Mouse (Mus musculus) hindbrain, embryonic 13.5 days (tissue): ENCODE results near the gene Retreg2. TPM values are rescaled to one million over a fixed set of nuclear protein-coding genes. Genes with fewer than 3 reads are reported as not detected.

ENCODE experiments used
- ATAC-seq: fragments of 200-750 bp; cut with Nextera tagmentation; 2 replicates; pipeline ENCODE4 v1.8.0; 2017; ENCODE audit warnings: moderate TSS enrichment; ENCODE audit not compliant: low FRiP score
- H3K27ac ChIP-seq: fragments of 300-500 bp; sonication (generic); 2 replicates; pipeline ENCODE4 v1.5.1; 2015; ENCODE audit warnings: inconsistent platforms, mild to moderate bottlenecking, moderate library complexity
- H3K27me3 ChIP-seq: fragments of 300-500 bp; sonication (generic); 2 replicates; pipeline ENCODE4 v1.6.1; 2015; ENCODE audit warnings: mild to moderate bottlenecking, inconsistent platforms
- H3K36me3 ChIP-seq: fragments of 300-500 bp; sonication (generic); 2 replicates; pipeline ENCODE4 v1.6.1; 2015; ENCODE audit warnings: mild to moderate bottlenecking, inconsistent platforms
- H3K4me1 ChIP-seq: fragments of 300-500 bp; sonication (generic); replicated peaks from 2 replicates; pipeline ENCODE4 v1.6.1; 2015; ENCODE audit warnings: inconsistent platforms
- H3K4me2 ChIP-seq: fragments of 300-500 bp; sonication (generic); 2 replicates; pipeline ENCODE4 v1.6.1; 2015; ENCODE audit warnings: inconsistent platforms, mild to moderate bottlenecking, moderate library complexity
- H3K4me3 ChIP-seq: fragments of 300-500 bp; sonication (generic); 2 replicates; pipeline ENCODE4 v1.5.1; 2015; ENCODE audit warnings: mild to moderate bottlenecking, inconsistent platforms
- H3K9ac ChIP-seq: fragments of 300-500 bp; sonication (generic); 2 replicates; pipeline ENCODE4 v1.6.1; 2015; ENCODE audit warnings: mild to moderate bottlenecking, inconsistent platforms
- H3K9me3 ChIP-seq: fragments of 300-500 bp; sonication (generic); 2 replicates; pipeline ENCODE4 v1.6.1; 2016; ENCODE audit warnings: inconsistent platforms
- WGBS: fragments of 180-500 bp; shearing (Covaris S2); methylation state at CpG from one replicate; pipeline ENCODE4 v1.1.7; 2015; 5-methylcytosine and 5-hydroxymethylcytosine counted together
- polyA plus RNA-seq: library from polyadenylated mRNA; unstranded; fragments of >200 nt; fragmentation: Nextera tagmentation; extraction: Ambion mirVana; gene quantifications from 2 replicates; pipeline ENCODE4 v1.2.1, GENCODE M21; 2015

Gene Retreg2
- polyA plus RNA-seq, 1 experiment from 2014 or later, result 106 TPM

DNA sequence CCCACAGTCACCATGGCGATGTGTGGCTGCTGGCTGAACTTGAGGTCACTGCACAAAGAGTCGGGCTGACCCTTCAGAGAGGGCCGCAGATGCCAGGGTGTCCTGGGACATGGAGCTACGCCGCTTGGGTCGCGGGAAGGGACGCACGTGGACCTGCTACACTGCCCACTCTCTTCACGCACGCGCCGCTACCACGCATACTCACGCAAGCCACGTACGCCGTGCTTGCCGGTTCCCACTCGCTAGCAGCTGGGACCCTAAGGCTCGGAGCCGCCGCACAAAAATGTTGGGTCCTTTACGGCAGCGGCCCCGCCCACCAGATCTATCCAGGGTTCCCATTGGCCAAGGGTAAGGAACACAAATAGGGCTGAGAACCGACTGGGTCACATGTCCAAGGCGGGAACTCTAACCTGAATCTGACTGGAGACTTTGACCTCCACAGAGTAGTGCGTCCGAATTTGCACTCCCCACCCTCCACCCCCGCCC, 37.6 kb downstream of the Retreg2 start, which contains the start of gene Abcb6:
Gene Abcb6, minus strand, starts transcription at position 288 of the 486 bp plus-strand sequence.
- Histone ChIP-seq H3K4me1 (peaks cover 30% of the 10 kb centered on the region), H3K4me3 (peak within 1 kb of the TSS; percentile 59), H3K4me2 (peak within 1 kb of the TSS; percentile 100), H3K27ac (peak within 1 kb of the TSS; percentile 81), H3K27me3 (no peaks in the 10 kb centered on the region), H3K9me3 (no peaks in the 10 kb centered on the region), H3K36me3 (peaks cover 69% of the 10 kb centered on the region), H3K9ac (peak within 1 kb of the TSS; percentile 84)
- under 1% methylated on average over 31 of the region's 31 CpGs for WGBS
- ATAC-seq, result peak; percentile 91

DNA sequence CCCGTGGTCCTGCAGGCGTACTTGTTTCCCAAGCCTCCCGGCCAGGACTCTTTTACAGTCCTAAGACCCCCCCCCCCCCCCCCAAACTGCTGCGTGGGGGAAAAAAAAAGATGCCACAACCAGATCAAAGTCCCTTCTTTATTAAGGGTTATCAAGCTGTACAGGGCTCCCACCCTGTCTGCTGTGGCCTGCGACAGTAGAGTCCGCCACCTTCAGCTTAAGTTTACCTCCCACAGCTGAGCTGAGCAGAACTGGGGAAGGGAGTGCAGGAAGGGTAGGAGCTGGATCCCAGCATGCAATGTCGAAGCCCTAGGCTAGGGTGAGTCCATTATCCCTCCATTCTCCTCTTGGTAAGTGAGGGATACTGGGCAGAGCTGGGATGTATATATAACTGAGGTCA, 38.2 kb downstream of the Retreg2 start:
- Histone ChIP-seq H3K27me3 (no peaks in the 10 kb centered on the region), H3K4me1 (peaks cover 30% of the 10 kb centered on the region), H3K36me3 (peaks cover 69% of the 10 kb centered on the region), H3K27ac (no peak overlapping the region), H3K9me3 (no peaks in the 10 kb centered on the region), H3K4me3 (peak overlapping the region; percentile 59), H3K9ac (no peak overlapping the region), H3K4me2 (peak overlapping the region; percentile 100)
- WGBS, result 49% methylated on average over 6 of the region's 7 CpGs
- ATAC-seq, result no peak

DNA sequence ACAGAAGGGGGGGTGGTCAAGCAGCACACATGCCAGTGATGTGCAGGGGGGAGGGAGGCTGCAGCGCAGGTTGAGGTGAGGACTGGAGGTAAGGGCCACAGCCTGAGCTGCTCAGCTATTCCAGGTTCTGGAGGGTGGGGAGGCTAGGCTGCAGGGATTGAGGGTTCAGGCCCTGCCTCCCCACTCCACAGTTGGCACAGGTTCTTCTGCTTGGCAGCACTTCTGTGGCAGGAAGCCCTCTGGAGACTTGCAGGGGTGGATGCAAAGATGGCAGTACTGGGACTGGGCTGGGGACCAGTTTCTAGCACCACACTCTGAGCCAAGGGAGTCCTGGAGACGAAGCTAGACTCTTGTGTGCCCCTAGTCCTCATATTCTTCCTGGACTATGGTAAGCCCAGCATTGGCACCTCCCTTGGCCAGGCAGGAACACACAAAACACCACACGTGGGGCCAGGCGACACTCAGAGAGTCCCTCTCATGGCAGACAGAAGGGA, 38.8 kb downstream of the Retreg2 start:
- Histone ChIP-seq H3K27ac (no peak overlapping the region), H3K27me3 (no peaks in the 10 kb centered on the region), H3K36me3 (peaks cover 69% of the 10 kb centered on the region), H3K4me1 (peaks cover 30% of the 10 kb centered on the region), H3K4me3 (no peak overlapping the region), H3K4me2 (no peak overlapping the region), H3K9me3 (no peaks in the 10 kb centered on the region), H3K9ac (no peak overlapping the region)
- 83% methylated on average over 4 of the region's 4 CpGs for WGBS
- no peak for ATAC-seq

DNA sequence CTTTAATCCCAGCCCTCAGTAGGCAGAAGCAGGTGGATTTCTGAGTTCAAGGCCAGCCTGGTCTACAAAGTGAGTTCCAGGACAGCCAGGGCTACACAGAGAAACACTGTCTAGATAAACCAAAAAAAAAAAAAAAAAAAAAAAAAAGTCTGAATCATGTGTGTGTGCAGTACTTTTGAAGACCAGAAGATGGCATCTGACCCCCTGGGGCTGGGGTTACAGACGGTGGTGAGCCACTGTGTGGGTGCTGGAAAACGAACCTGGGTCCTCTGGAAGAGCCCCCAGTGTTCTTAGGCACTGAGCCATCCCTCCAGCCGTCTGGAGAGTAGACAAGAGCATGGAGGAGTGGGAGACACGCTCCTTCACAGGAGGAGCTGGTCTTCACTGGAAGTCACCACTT, 39.6 kb downstream of the Retreg2 start:
- H3K9me3 ChIP-seq, result no peaks in the 10 kb centered on the region
- H3K9ac ChIP-seq, result no peak overlapping the region
- peaks cover 30% of the 10 kb centered on the region for H3K4me1 ChIP-seq
- H3K27me3 ChIP-seq, result no peaks in the 10 kb centered on the region
- H3K4me3 ChIP-seq, result no peak overlapping the region
- ATAC-seq, result no peak
- H3K36me3 ChIP-seq, result peaks cover 70% of the 10 kb centered on the region
- no peak overlapping the region for H3K27ac ChIP-seq
- H3K4me2 ChIP-seq, result no peak overlapping the region
- WGBS, result 73% methylated on average over 4 of the region's 4 CpGs

DNA sequence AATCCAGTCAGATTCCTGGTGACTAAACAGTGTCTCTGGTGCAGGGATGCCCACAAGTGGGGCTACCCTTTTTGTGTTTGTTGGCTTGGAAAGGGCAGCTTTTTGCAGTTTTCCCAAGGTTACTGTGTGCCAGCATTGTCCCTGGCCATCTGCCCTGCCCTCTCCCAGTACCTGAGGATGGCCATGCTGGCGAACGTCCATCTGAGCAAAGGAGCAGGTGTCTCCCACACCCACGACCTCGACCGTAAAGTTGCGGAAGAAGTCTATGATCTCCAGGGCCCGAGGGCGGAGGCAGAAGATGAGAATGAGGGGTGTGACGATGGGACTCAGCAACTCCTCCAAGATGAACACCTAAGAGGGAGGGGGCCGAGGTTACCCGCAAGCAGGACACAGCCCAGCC, 42.9 kb downstream of the Retreg2 start:
- ATAC-seq, result no peak

DNA sequence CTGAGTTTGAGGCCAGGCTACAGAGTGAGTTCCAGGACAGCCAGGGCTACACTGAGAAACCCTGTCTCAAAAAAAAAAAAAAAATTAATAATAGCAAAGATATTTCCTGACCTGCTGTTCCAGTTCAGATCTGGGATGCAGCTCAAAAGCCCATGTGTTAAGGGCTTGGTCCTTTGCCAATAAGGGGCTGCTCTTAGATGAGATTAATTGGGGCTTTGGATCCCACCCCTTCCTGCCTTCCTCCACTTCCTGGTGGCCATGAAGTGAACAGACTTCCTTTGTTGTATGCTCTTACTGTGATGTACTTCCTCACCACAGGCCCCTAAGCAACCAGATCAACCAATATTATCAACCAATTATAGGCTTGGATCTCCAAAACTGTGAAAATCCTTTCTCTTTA, 44.5 kb downstream of the Retreg2 start:
- no peaks in the 10 kb centered on the region for H3K27me3 ChIP-seq
- H3K4me1 ChIP-seq, result peaks cover 15% of the 10 kb centered on the region
- H3K4me2 ChIP-seq, result no peak overlapping the region
- H3K9me3 ChIP-seq, result no peaks in the 10 kb centered on the region
- H3K9ac ChIP-seq, result no peak overlapping the region
- no peak overlapping the region for H3K27ac ChIP-seq
- no peak overlapping the region for H3K4me3 ChIP-seq
- peaks cover 76% of the 10 kb centered on the region for H3K36me3 ChIP-seq
- no peak for ATAC-seq

More for the DNA sequence above, 42.9 kb downstream of the Retreg2 start:
- no peak overlapping the region for H3K9ac ChIP-seq
- no peaks in the 10 kb centered on the region for H3K9me3 ChIP-seq
- H3K27me3 ChIP-seq, result no peaks in the 10 kb centered on the region
- H3K4me1 ChIP-seq, result peaks cover 13% of the 10 kb centered on the region
- H3K4me2 ChIP-seq, result no peak overlapping the region
- H3K36me3 ChIP-seq, result peaks cover 89% of the 10 kb centered on the region
- H3K27ac ChIP-seq, result no peak overlapping the region
- H3K4me3 ChIP-seq, result no peak overlapping the region
- 95% methylated on average over 11 of the region's 11 CpGs for WGBS

DNA sequence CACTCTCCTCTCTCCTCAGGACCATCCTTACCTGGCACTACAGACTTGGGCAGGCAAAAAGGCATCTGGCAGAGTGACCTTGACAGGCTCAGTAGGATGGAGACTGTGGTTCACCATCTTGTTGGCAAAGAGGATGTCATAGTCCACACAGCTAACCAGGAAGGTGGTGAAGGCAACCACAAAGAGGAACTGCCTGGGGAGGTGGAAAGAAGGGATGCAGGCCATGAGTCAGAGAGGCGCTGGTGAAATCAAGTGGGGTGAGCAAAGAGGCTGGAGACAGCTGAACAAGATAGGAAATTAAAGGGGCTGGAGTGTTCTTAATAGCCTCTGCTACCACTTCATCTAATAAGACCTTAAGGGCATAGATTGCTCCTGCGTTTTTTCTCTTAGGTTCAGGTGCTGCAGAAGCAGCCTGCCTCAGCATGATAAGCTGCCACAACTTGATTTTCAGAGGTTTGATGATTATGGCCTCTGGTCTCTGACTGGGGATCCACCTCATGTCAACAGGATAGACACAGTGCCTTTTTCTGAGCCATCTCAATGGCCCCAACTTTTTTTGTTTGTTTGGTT, 45.4 kb downstream of the Retreg2 start:
- H3K9me3 ChIP-seq, result no peaks in the 10 kb centered on the region
- WGBS, result 93% methylated on average over 2 of the region's 2 CpGs
- no peak overlapping the region for H3K4me2 ChIP-seq
- no peak overlapping the region for H3K9ac ChIP-seq
- H3K4me1 ChIP-seq, result peaks cover 19% of the 10 kb centered on the region
- no peak for ATAC-seq
- H3K36me3 ChIP-seq, result peaks cover 68% of the 10 kb centered on the region
- H3K27ac ChIP-seq, result no peak overlapping the region
- H3K27me3 ChIP-seq, result no peaks in the 10 kb centered on the region
- no peak overlapping the region for H3K4me3 ChIP-seq

DNA sequence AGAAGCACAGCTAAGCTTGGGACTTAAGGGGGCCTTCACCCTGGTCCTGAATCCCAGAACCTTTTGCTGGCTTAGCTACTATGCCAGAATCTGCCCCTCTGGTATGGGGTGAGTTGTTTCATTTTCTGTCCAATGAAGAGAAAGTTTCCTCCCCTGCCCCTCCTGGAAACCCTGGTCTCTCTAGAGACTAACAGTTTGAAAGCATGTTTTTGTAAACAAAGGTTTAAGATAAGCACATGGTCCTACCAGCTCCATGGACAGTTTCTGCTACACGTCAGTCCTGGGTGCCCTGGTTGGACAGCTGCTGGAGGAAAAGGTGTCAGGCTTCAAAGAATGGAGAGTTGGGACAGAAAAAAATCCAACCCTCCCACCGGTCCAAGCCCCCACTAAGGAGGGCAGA, 48.0 kb downstream of the Retreg2 start:
- Histone ChIP-seq H3K4me2 (peak overlapping the region; percentile 92), H3K36me3 (peaks cover 52% of the 10 kb centered on the region), H3K9ac (peak overlapping the region; percentile 93), H3K4me3 (peak overlapping the region; percentile 78), H3K27ac (no peak overlapping the region), H3K4me1 (peaks cover 27% of the 10 kb centered on the region), H3K27me3 (no peaks in the 10 kb centered on the region), H3K9me3 (no peaks in the 10 kb centered on the region)
- ATAC-seq, result no peak
- 80% methylated on average over 2 of the region's 2 CpGs for WGBS

DNA sequence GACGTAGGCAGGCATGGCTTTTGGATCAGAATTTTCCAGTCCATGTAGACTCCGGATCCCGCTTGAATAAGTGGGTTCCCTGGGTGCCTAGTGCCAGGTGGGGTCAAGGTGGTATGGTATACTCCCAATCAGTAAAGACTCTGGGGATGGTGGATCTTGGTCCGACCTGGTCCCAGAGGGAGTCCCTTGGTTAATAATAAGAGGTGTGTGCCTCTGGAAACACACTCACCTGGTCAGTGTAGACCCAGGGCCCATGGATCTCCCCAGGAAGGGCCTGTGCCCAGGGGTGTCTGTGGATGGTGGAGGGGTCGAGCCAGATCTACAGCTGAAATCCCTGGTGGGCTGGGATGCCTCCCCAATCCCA, 48.7 kb downstream of the Retreg2 start:
- Histone ChIP-seq H3K4me3 (peak overlapping the region; percentile 78), H3K4me2 (peak overlapping the region; percentile 92), H3K4me1 (peaks cover 27% of the 10 kb centered on the region), H3K9me3 (no peaks in the 10 kb centered on the region), H3K9ac (peak overlapping the region; percentile 93), H3K27ac (peak overlapping the region; percentile 96), H3K36me3 (peaks cover 52% of the 10 kb centered on the region), H3K27me3 (no peaks in the 10 kb centered on the region)
- WGBS, result 48% methylated on average over 5 of the region's 5 CpGs
- no peak for ATAC-seq

DNA sequence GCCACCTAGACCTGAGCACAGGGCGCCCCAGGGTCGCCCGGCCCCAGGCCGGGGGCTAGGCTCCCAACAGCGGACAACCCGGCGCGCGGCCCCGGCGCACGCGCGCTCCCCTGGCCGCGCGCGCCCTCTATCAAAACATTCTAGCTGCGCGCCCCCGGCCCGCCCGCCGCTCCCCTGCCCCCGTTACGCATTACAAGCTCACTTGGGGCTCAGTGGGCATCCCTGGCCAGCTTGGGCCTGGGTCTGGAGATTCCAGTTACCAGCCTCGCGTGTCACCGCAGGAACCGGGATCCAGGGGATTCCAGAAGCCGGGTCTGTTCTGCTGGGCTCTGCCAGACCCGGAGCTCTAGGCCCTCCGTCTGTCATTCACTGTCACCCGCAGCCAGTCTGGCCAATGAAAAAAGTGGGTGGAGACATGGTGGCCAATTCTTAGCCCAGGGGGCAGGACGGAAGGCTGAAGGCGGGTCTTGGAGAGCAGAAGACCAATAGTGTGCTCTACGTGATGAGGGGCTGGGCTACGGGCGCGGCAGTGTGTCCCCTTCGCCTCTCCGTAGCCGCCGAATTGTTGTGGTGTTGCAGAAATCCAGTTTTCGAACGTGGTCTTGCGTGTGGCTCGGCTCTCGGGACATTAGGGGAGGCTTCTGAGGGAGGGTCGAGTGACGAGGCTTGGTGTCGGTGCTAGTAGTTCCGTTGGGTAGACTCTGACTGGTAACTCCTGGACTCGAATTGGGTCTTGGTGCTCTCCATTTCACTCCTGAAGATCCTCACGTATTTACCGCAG, 49.2 kb downstream of the Retreg2 start, which contains the start of the genes Ankzf1 and Atg9a:
Gene Ankzf1, plus strand, starts transcription at position 530 of the 781 bp plus-strand sequence.
Gene Atg9a, minus strand, starts transcription at position 575 of the 781 bp plus-strand sequence.
- no peaks in the 10 kb centered on the region for H3K9me3 ChIP-seq
- peak within 1 kb of the TSS; percentile 78 for H3K4me3 ChIP-seq
- H3K9ac ChIP-seq, result peak within 1 kb of the TSS; percentile 93
- H3K27me3 ChIP-seq, result no peaks in the 10 kb centered on the region
- peak within 1 kb of the TSS; percentile 96 for H3K27ac ChIP-seq
- H3K4me1 ChIP-seq, result peaks cover 27% of the 10 kb centered on the region
- under 1% methylated on average over 55 of the region's 56 CpGs for WGBS
- peak within 1 kb of the TSS; percentile 94 for H3K4me2 ChIP-seq
- H3K36me3 ChIP-seq, result peaks cover 52% of the 10 kb centered on the region
- peak; percentile 99 for ATAC-seq

DNA sequence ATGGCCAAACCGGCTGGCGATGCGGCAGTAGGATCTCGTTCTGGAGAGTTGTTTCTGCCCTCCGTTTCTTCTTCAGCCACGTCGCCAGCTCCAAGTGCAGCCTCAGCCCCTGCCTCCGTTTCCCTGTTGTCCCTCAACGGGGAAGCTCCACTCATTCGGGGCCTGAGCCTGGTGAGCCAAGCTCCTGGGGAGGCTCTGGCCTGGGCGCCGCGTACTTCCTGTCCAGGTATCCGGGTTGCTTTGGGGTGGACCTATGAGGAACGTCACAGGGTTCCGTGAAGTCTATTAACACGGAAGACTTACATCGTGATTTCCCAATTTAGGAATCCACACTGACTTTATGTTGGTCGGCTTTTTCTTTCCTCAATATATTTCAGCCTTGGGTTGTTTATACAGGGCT, 49.9 kb downstream of the Retreg2 start:
- Histone ChIP-seq H3K27me3 (no peaks in the 10 kb centered on the region), H3K36me3 (peaks cover 52% of the 10 kb centered on the region), H3K9me3 (no peaks in the 10 kb centered on the region), H3K27ac (peak overlapping the region; percentile 96), H3K4me2 (peak overlapping the region; percentile 94), H3K4me1 (peaks cover 27% of the 10 kb centered on the region), H3K4me3 (peak overlapping the region; percentile 78), H3K9ac (peak overlapping the region; percentile 85)
- under 1% methylated on average over 19 of the region's 19 CpGs for WGBS
- peak; percentile 4; the same call in 1 of the 2 replicates for ATAC-seq
